Mouse (Mus musculus) forebrain, embryonic 12.5 days (tissue): Measurements from ENCODE around the gene Camta1. TPM values are rescaled to one million over a fixed set of nuclear protein-coding genes. Genes with fewer than 3 reads are reported as not detected.

Experiments used
- ATAC-seq: fragments of 200-750 bp; cut with Nextera tagmentation; 2 replicates; pipeline ENCODE4 v1.8.0; 2017; ENCODE audit warnings: moderate TSS enrichment; ENCODE audit not compliant: low FRiP score
- H3K27ac ChIP-seq: fragments of 300-500 bp; sonication (generic); 2 replicates; pipeline ENCODE4 v1.5.1; 2016; ENCODE audit warnings: mild to moderate bottlenecking
- H3K27me3 ChIP-seq: fragments of 300-500 bp; sonication (generic); 2 replicates; pipeline ENCODE4 v1.6.1; 2016; ENCODE audit warnings: mild to moderate bottlenecking
- H3K36me3 ChIP-seq: fragments of 300-500 bp; sonication (generic); replicated peaks from 2 replicates; pipeline ENCODE4 v1.6.1; 2016; ENCODE audit warnings: mild to moderate bottlenecking
- H3K4me1 ChIP-seq: fragments of 300-500 bp; sonication (generic); 2 replicates; pipeline ENCODE4 v1.6.1; 2016
- H3K4me2 ChIP-seq: fragments of 300-500 bp; sonication (generic); 2 replicates; pipeline ENCODE4 v1.6.1; 2016; ENCODE audit warnings: mild to moderate bottlenecking, moderate library complexity
- H3K4me3 ChIP-seq: fragments of 300-500 bp; sonication (generic); replicated peaks from 2 replicates; pipeline ENCODE4 v1.5.1; 2016; ENCODE audit warnings: mild to moderate bottlenecking
- H3K9ac ChIP-seq: fragments of 300-500 bp; sonication (generic); 2 replicates; pipeline ENCODE4 v1.6.1; 2016; ENCODE audit warnings: mild to moderate bottlenecking
- H3K9me3 ChIP-seq: fragments of 300-500 bp; sonication (generic); 2 replicates; pipeline ENCODE4 v1.6.1; 2016
- WGBS: fragments of 180-500 bp; shearing (Covaris S2); methylation state at CpG from one replicate; pipeline ENCODE4 v1.1.7; 2016; 5-methylcytosine and 5-hydroxymethylcytosine counted together
- polyA plus RNA-seq: library from polyadenylated mRNA; unstranded; fragments of >200 nt; fragmentation: Nextera tagmentation; extraction: Ambion mirVana; gene quantifications from 2 replicates; pipeline ENCODE4 v1.2.1, GENCODE M21; 2016

The Camta1 gene
- polyA plus RNA-seq, 1 experiment from 2014 or later = 164 TPM

GRCm38 (mm10) chr4:151741249-151742137, 120.2 kb downstream of the Camta1 start:
- no peak overlapping the region for H3K4me3 ChIP-seq
- no peak overlapping the region for H3K4me2 ChIP-seq
- peaks cover 33% of the 10 kb centered on the region for H3K4me1 ChIP-seq
- no peaks in the 10 kb centered on the region for H3K27me3 ChIP-seq
- no peak overlapping the region for H3K27ac ChIP-seq
- WGBS = 74% methylated on average over 20 of the region's 20 CpGs
- ATAC-seq = no peak
- no peaks in the 10 kb centered on the region for H3K36me3 ChIP-seq
- no peaks in the 10 kb centered on the region for H3K9me3 ChIP-seq
- no peak overlapping the region for H3K9ac ChIP-seq

GRCm38 (mm10) chr4:151739348-151739956, 122.2 kb downstream of the Camta1 start:
- H3K27me3 ChIP-seq = no peaks in the 10 kb centered on the region
- peaks cover 27% of the 10 kb centered on the region; the same call in 1 of the 2 replicates for H3K4me1 ChIP-seq
- WGBS = 89% methylated on average over 11 of the region's 12 CpGs
- no peaks in the 10 kb centered on the region for H3K36me3 ChIP-seq
- ATAC-seq = no peak
- H3K4me3 ChIP-seq = no peak overlapping the region
- H3K9me3 ChIP-seq = no peaks in the 10 kb centered on the region
- no peak overlapping the region for H3K27ac ChIP-seq
- no peak overlapping the region for H3K9ac ChIP-seq
- no peak overlapping the region for H3K4me2 ChIP-seq

- no peak overlapping the region for H3K9ac ChIP-seq
- 80% methylated on average over 11 of the region's 11 CpGs for WGBS
- no peak overlapping the region for H3K4me3 ChIP-seq
- peaks cover 27% of the 10 kb centered on the region; the same call in 1 of the 2 replicates for H3K4me1 ChIP-seq
- no peak overlapping the region for H3K4me2 ChIP-seq
- H3K27me3 ChIP-seq = no peaks in the 10 kb centered on the region
- no peaks in the 10 kb centered on the region for H3K36me3 ChIP-seq
- no peaks in the 10 kb centered on the region for H3K9me3 ChIP-seq
- H3K27ac ChIP-seq = no peak overlapping the region
- no peak for ATAC-seq
Measured at GRCm38 (mm10) chr4:151738875-151739274, 122.8 kb downstream of the Camta1 start.

- Histone ChIP-seq H3K36me3 (no peaks in the 10 kb centered on the region), H3K9me3 (no peaks in the 10 kb centered on the region), H3K27me3 (no peaks in the 10 kb centered on the region), H3K9ac (no peak overlapping the region), H3K27ac (no peak overlapping the region), H3K4me2 (no peak overlapping the region), H3K4me3 (no peak overlapping the region), H3K4me1 (peaks cover 27% of the 10 kb centered on the region; the same call in 1 of the 2 replicates)
- no peak for ATAC-seq
- WGBS = 90% methylated on average over 5 of the region's 5 CpGs
Measured at GRCm38 (mm10) chr4:151738280-151738679, 123.4 kb downstream of the Camta1 start.

GRCm38 (mm10) chr4:151732668-151733067, 129.0 kb downstream of the Camta1 start:
- H3K27ac ChIP-seq = no peak overlapping the region
- no peaks in the 10 kb centered on the region for H3K9me3 ChIP-seq
- H3K36me3 ChIP-seq = no peaks in the 10 kb centered on the region
- no peak overlapping the region for H3K4me3 ChIP-seq
- no peaks in the 10 kb centered on the region for H3K27me3 ChIP-seq
- no peak overlapping the region for H3K9ac ChIP-seq
- ATAC-seq = no peak
- peaks cover 12% of the 10 kb centered on the region for H3K4me1 ChIP-seq
- H3K4me2 ChIP-seq = no peak overlapping the region
- WGBS = 83% methylated on average over 10 of the region's 10 CpGs

- Histone ChIP-seq H3K9ac (no peak overlapping the region), H3K27ac (no peak overlapping the region), H3K36me3 (no peaks in the 10 kb centered on the region), H3K9me3 (no peaks in the 10 kb centered on the region), H3K4me2 (no peak overlapping the region), H3K27me3 (no peaks in the 10 kb centered on the region), H3K4me3 (no peak overlapping the region), H3K4me1 (peaks cover 18% of the 10 kb centered on the region)
- 84% methylated on average over 4 of the region's 4 CpGs for WGBS
- no peak for ATAC-seq
Measured at GRCm38 (mm10) chr4:151730037-151730759, 131.5 kb downstream of the Camta1 start.

- WGBS = 89% methylated on average over 4 of the region's 4 CpGs
Measured at GRCm38 (mm10) chr4:151729116-151729515, 132.6 kb downstream of the Camta1 start.

GRCm38 (mm10) chr4:151728391-151729065, 133.1 kb downstream of the Camta1 start:
- no peak for ATAC-seq
- no peaks in the 10 kb centered on the region for H3K27me3 ChIP-seq
- H3K4me2 ChIP-seq = no peak overlapping the region
- no peak overlapping the region for H3K27ac ChIP-seq
- H3K4me1 ChIP-seq = peaks cover 18% of the 10 kb centered on the region
- H3K9me3 ChIP-seq = no peaks in the 10 kb centered on the region
- H3K4me3 ChIP-seq = no peak overlapping the region
- H3K36me3 ChIP-seq = no peaks in the 10 kb centered on the region
- 75% methylated on average over 11 of the region's 11 CpGs for WGBS
- no peak overlapping the region for H3K9ac ChIP-seq

More at GRCm38 (mm10) chr4:151729116-151729515, 132.6 kb downstream of the Camta1 start:
- no peak for ATAC-seq
- no peaks in the 10 kb centered on the region for H3K36me3 ChIP-seq
- H3K9me3 ChIP-seq = no peaks in the 10 kb centered on the region
- no peaks in the 10 kb centered on the region for H3K27me3 ChIP-seq
- no peak overlapping the region for H3K9ac ChIP-seq
- H3K4me3 ChIP-seq = no peak overlapping the region
- H3K27ac ChIP-seq = no peak overlapping the region
- H3K4me2 ChIP-seq = no peak overlapping the region
- H3K4me1 ChIP-seq = peaks cover 18% of the 10 kb centered on the region

- Histone ChIP-seq H3K4me1 (peaks cover 7% of the 10 kb centered on the region; the same call in 1 of the 2 replicates), H3K9me3 (no peaks in the 10 kb centered on the region), H3K27me3 (no peaks in the 10 kb centered on the region), H3K9ac (no peak overlapping the region), H3K4me3 (no peak overlapping the region), H3K4me2 (no peak overlapping the region), H3K27ac (no peak overlapping the region), H3K36me3 (no peaks in the 10 kb centered on the region)
- no peak for ATAC-seq
- WGBS = 59% methylated on average over 2 of the region's 2 CpGs
Measured at GRCm38 (mm10) chr4:151726396-151726795, 135.3 kb downstream of the Camta1 start.

- H3K36me3 ChIP-seq = no peaks in the 10 kb centered on the region
- no peak overlapping the region for H3K27ac ChIP-seq
- H3K9ac ChIP-seq = no peak overlapping the region
- no peaks in the 10 kb centered on the region for H3K27me3 ChIP-seq
- ATAC-seq = no peak
- no peaks in the 10 kb centered on the region for H3K9me3 ChIP-seq
- H3K4me2 ChIP-seq = no peak overlapping the region
- H3K4me1 ChIP-seq = peaks cover 19% of the 10 kb centered on the region
- no peak overlapping the region for H3K4me3 ChIP-seq
Measured at GRCm38 (mm10) chr4:151724897-151725296, 136.8 kb downstream of the Camta1 start.

GRCm38 (mm10) chr4:151720722-151721467, 140.8 kb downstream of the Camta1 start:
- no peak overlapping the region for H3K4me3 ChIP-seq
- H3K9me3 ChIP-seq = no peaks in the 10 kb centered on the region
- peak overlapping the region; percentile 44 for H3K27ac ChIP-seq
- no peak overlapping the region for H3K4me2 ChIP-seq
- H3K4me1 ChIP-seq = peaks cover 27% of the 10 kb centered on the region
- no peak overlapping the region for H3K9ac ChIP-seq
- H3K27me3 ChIP-seq = no peaks in the 10 kb centered on the region
- WGBS = 73% methylated on average over 15 of the region's 15 CpGs
- no peaks in the 10 kb centered on the region for H3K36me3 ChIP-seq
- peak; percentile 65 for ATAC-seq
